Mouse (Mus musculus) hindbrain, embryonic 14.5 days (tissue): ENCODE data around the gene Th. TPM values are rescaled to one million over a fixed set of nuclear protein-coding genes. Genes with fewer than 3 reads are reported as not detected.
A peak's percentile ranks its signal among the peaks of the same experiment; 100 is the strongest.

Source experiments
- ATAC-seq: fragments of 200-750 bp; cut with Nextera tagmentation; 2 replicates; pipeline ENCODE4 v1.8.0; 2017; ENCODE audit warnings: moderate number of reproducible peaks, mild to moderate bottlenecking, moderate TSS enrichment, moderate library complexity; ENCODE audit not compliant: low FRiP score
- DNase-seq: peaks from one replicate; pipeline ENCODE4 v3.0.0-alpha.2; 2015; ENCODE audit warnings: low spot score
- H3K27ac ChIP-seq: fragments of 300-500 bp; sonication (generic); 2 replicates; pipeline ENCODE4 v1.5.1; 2014; ENCODE audit warnings: mild to moderate bottlenecking, moderate library complexity
- H3K27me3 ChIP-seq: fragments of 300-500 bp; sonication (generic); 2 replicates; pipeline ENCODE4 v1.6.1; 2014; ENCODE audit warnings: mild to moderate bottlenecking, low read length, mixed read lengths; ENCODE audit not compliant: control insufficient read depth, insufficient read depth
- H3K36me3 ChIP-seq: fragments of 300-500 bp; sonication (generic); replicated peaks from 2 replicates; pipeline ENCODE4 v1.6.1; 2014; ENCODE audit not compliant: control insufficient read depth, insufficient read depth
- H3K4me1 ChIP-seq: fragments of 300-500 bp; sonication (generic); replicated peaks from 2 replicates; pipeline ENCODE4 v1.6.1; 2014; ENCODE audit warnings: antibody characterized with exemption, low read length, mixed read lengths; ENCODE audit not compliant: control insufficient read depth, insufficient read depth
- H3K4me2 ChIP-seq: fragments of 300-500 bp; sonication (generic); replicated peaks from 2 replicates; pipeline ENCODE4 v1.6.1; 2014; ENCODE audit warnings: mild to moderate bottlenecking, moderate library complexity
- H3K4me3 ChIP-seq: fragments of 300-500 bp; sonication (generic); replicated peaks from 2 replicates; pipeline ENCODE4 v1.5.1; 2014; ENCODE audit warnings: mild to moderate bottlenecking, low read length
- H3K9ac ChIP-seq: fragments of 300-500 bp; sonication (generic); 2 replicates; pipeline ENCODE4 v1.6.1; 2014
- H3K9me3 ChIP-seq: fragments of 300-500 bp; sonication (generic); 2 replicates; pipeline ENCODE4 v1.6.1; 2016; ENCODE audit warnings: low read length; ENCODE audit not compliant: control insufficient read depth
- WGBS: fragments of 180-500 bp; shearing (Covaris S2); extraction: QIAGEN DNeasy Blood & Tissue Kit; methylation state at CpG from one replicate; pipeline ENCODE4 v1.1.7; 2014; 5-methylcytosine and 5-hydroxymethylcytosine counted together
- polyA plus RNA-seq: library from polyadenylated mRNA; unstranded; fragments of >200 nt; fragmentation: Nextera tagmentation; extraction: Ambion mirVana; gene quantifications from 2 replicates; pipeline ENCODE4 v1.2.1, GENCODE M21; 2014

The Th gene
- polyA plus RNA-seq, 1 experiment from 2014 or later = 4.7 TPM

DNA sequence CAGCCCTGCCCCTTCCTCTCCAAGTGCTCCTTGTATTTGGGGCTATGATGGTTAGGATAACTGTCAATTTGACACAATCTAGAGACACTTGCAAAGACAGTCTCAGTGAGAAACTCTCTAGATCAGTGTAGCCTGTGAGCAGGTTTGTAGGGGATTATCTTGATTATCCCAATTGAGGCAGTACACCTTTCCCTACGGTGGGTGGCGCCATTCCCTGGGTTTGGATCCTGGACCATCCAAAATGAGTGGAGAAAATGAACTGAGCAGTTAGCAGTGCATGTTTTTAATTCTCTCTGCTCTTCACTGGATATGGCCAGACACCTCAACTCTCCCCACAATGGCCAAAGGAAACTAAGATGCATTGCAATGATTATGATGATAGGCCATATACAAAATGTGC, 21.3 kb downstream of the Th start:
- H3K4me1 ChIP-seq = peaks cover 9% of the 10 kb centered on the region; the same call in 1 of the 2 replicates
- no peaks in the 10 kb centered on the region for H3K9me3 ChIP-seq
- 43% methylated on average over 2 of the region's 2 CpGs for WGBS
- DNase-seq = no peak
- H3K36me3 ChIP-seq = no peaks in the 10 kb centered on the region
- ATAC-seq = no peak
- H3K27ac ChIP-seq = no peak overlapping the region
- no peak overlapping the region for H3K4me2 ChIP-seq
- H3K9ac ChIP-seq = no peak overlapping the region
- H3K4me3 ChIP-seq = no peak overlapping the region
- no peaks in the 10 kb centered on the region for H3K27me3 ChIP-seq

DNA sequence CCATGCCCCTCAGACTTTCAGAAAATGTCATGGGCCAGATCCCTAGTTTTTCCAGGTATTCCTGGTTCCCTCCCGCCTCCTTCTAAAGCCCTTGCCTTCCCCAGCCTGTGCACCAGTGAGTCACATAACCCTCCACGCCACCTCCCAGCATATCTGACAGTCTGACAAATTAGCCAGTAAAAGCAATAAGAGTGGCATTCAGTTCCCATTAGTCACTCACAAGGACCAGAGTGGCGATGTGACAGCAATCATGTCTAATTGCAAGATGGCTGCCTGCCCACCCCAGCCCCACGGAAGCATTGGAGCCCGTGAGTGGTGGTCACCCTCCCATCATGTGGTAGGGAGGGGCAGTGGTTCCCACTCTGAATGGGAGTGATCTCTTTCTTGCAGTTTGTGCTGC, 25.3 kb downstream of the Th start:
- 50% methylated on average over 5 of the region's 5 CpGs for WGBS
- Histone ChIP-seq H3K4me1 (peaks cover 39% of the 10 kb centered on the region), H3K9ac (no peak overlapping the region), H3K27ac (peak overlapping the region; percentile 39; the same call in 1 of the 2 replicates), H3K9me3 (no peaks in the 10 kb centered on the region), H3K36me3 (no peaks in the 10 kb centered on the region), H3K27me3 (no peaks in the 10 kb centered on the region), H3K4me3 (no peak overlapping the region), H3K4me2 (no peak overlapping the region)
- ATAC-seq = no peak
- DNase-seq = no peak

DNA sequence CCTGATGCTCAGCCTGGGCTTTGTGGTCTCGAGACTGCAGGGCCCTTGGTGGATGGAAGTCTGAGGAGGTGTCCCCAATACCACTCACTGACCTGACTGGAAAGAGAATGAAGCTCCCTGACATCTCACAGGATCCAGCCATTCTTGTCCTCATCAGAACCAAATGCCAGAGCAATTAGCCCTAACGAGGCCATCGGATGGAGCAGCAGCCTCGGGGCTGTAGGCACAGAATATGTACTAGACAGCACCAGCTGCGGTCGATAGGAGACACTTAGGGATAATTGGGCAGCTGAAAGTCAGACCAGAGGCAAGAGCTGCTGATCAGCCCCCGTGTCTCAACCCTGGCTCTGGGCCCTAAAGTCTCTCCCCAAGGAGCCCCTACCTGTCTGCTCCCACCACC, 26.6 kb downstream of the Th start:
- Histone ChIP-seq H3K9ac (no peak overlapping the region), H3K9me3 (no peaks in the 10 kb centered on the region), H3K36me3 (no peaks in the 10 kb centered on the region), H3K4me1 (peaks cover 46% of the 10 kb centered on the region), H3K27me3 (no peaks in the 10 kb centered on the region), H3K27ac (peak overlapping the region; percentile 47; the same call in 1 of the 2 replicates), H3K4me2 (no peak overlapping the region), H3K4me3 (no peak overlapping the region)
- ATAC-seq (no peak), DNase-seq (no peak)
- 45% methylated on average over 7 of the region's 7 CpGs for WGBS

DNA sequence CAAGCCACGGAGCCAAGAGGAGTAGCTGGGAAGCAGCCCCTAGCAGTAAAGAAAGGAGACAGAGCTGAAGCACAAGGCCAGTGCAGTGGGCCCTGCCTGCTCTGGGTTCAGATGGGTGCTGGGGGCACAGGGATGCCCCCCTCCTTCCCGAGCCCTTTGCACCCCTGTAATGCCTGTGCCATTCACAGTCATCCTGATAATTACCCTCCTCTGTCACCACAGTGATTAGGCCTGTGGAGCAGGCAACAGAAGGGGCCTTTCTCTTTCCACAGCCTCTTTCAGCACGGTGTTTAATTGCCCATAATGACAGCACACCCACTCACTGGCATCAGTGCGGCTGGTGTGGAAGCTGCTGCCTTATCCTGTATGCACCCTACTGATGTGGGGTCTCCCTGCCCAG, 28.0 kb downstream of the Th start:
- Histone ChIP-seq H3K36me3 (no peaks in the 10 kb centered on the region), H3K4me2 (no peak overlapping the region), H3K4me3 (no peak overlapping the region), H3K27ac (peak overlapping the region; percentile 58), H3K9me3 (no peaks in the 10 kb centered on the region), H3K9ac (no peak overlapping the region), H3K27me3 (no peaks in the 10 kb centered on the region), H3K4me1 (peaks cover 46% of the 10 kb centered on the region)
- ATAC-seq = peak; percentile 77; the same call in 1 of the 2 replicates
- 22% methylated on average over 4 of the region's 4 CpGs for WGBS
- no peak for DNase-seq

DNA sequence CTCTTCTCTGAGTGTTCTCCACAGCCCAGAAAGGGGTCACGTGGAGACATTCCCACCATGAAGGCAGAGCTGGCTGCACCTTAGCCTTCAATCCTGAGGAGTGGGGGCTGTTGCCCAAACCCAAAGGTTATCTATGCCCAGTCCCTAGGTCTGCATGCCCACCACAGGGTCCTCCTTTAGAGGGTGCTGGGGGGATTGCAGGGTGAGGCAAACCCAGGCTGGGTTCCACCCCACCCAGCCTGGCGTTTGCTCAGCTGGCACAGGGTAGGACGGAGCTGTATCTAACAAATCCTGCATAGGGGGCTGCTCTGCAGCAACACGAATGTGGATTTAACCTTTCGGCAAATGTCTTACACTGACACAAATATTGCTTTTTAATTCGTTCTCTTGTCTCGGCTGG, 29.2 kb downstream of the Th start:
- Histone ChIP-seq H3K4me1 (peaks cover 46% of the 10 kb centered on the region), H3K27ac (no peak overlapping the region), H3K4me3 (no peak overlapping the region), H3K9ac (no peak overlapping the region), H3K36me3 (no peaks in the 10 kb centered on the region), H3K4me2 (no peak overlapping the region), H3K9me3 (no peaks in the 10 kb centered on the region), H3K27me3 (no peaks in the 10 kb centered on the region)
- 64% methylated on average over 7 of the region's 7 CpGs for WGBS
- DNase-seq = no peak
- no peak for ATAC-seq

DNA sequence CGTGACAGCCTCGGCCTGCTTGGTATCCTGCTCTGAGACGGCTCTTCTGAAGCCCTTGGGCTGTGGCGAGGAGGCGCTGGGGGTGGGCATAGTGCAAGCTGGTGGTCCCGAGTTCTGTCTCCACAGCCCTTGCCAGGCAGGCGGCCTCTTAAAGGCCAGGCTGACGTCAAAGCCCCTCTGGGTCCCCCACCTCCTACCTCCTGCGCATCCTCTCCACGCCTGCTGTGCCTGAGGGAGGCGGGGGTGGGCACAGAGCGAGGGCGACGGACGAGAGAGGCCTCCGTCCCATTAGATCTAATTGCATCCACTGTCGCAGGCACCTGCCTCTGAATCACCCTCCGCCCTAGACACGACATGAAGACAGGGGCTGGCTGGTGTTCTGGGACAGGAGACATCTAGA, 31.1 kb downstream of the Th start:
- Histone ChIP-seq H3K27ac (no peak overlapping the region), H3K9me3 (no peaks in the 10 kb centered on the region), H3K9ac (no peak overlapping the region), H3K4me1 (peaks cover 36% of the 10 kb centered on the region), H3K4me2 (no peak overlapping the region), H3K36me3 (no peaks in the 10 kb centered on the region), H3K4me3 (no peak overlapping the region), H3K27me3 (no peaks in the 10 kb centered on the region)
- no peak for DNase-seq
- no peak for ATAC-seq
- WGBS = 45% methylated on average over 19 of the region's 19 CpGs

DNA sequence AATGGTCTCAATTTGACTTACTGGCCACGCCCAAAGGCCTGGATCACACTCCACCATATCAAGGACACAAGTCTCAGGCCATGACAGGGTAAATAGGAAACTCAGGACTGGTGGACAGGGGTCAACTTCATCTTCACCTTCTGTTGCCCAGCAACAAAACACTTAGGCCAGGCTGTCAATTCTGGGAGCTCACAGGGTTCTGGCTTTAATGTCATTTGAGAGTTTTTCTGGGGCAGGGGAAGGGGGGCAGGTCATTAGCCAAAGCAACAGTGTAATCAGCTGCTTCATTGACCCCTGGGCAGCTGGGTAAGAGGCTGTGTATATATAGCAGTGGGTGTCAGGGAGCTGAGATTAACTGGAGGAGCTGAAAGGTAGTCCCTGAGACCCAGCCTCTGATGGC, 33.5 kb downstream of the Th start:
- Histone ChIP-seq H3K27me3 (no peaks in the 10 kb centered on the region), H3K4me3 (no peak overlapping the region), H3K27ac (no peak overlapping the region), H3K9me3 (no peaks in the 10 kb centered on the region), H3K9ac (no peak overlapping the region), H3K4me2 (no peak overlapping the region), H3K4me1 (peaks cover 22% of the 10 kb centered on the region), H3K36me3 (no peaks in the 10 kb centered on the region)
- no peak for DNase-seq
- 53% methylated on average over 1 of the region's 1 CpGs for WGBS
- ATAC-seq = no peak

DNA sequence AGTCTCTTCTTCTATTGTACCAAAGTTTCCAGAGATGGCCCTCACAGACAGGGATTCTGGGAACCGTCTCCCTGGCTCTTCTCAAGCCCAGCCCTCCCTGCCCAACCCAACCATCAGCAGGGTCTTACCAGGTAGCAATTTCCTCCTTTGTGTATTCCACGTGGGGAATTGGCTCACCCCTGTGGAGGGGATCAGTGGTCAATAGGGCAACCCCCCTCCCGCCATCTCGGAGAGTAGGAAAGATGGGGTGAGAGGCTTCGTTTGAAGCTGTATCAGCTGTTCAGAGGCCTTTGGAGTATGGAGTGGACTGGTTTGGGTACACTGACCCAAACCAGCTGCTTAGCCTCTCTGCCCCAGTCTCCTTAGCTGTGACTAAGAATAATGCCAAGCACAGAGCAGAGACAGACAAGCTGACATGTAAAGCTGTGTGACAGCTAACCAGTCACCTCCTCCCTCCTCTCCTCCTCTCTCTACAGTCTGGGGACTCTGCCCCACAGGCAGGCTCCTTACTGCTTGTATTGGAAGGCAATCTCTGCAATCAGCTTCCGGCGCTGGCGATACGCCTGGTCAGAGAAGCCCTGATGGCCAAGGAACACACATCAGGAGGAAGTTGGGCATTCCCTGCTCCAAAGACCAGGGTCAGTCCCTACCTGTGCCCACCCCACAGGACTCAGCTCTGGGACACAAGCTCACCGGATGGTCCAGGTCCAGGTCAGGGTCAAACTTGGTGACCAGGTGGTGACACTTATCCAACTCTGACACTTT, 34.8 kb downstream of the Th start:
- WGBS = 79% methylated on average over 10 of the region's 10 CpGs
- Histone ChIP-seq H3K36me3 (no peaks in the 10 kb centered on the region), H3K27ac (no peak overlapping the region), H3K4me2 (no peak overlapping the region), H3K4me1 (peaks cover 9% of the 10 kb centered on the region), H3K27me3 (no peaks in the 10 kb centered on the region), H3K4me3 (no peak overlapping the region), H3K9me3 (no peaks in the 10 kb centered on the region), H3K9ac (no peak overlapping the region)
- ATAC-seq = no peak
- no peak for DNase-seq

DNA sequence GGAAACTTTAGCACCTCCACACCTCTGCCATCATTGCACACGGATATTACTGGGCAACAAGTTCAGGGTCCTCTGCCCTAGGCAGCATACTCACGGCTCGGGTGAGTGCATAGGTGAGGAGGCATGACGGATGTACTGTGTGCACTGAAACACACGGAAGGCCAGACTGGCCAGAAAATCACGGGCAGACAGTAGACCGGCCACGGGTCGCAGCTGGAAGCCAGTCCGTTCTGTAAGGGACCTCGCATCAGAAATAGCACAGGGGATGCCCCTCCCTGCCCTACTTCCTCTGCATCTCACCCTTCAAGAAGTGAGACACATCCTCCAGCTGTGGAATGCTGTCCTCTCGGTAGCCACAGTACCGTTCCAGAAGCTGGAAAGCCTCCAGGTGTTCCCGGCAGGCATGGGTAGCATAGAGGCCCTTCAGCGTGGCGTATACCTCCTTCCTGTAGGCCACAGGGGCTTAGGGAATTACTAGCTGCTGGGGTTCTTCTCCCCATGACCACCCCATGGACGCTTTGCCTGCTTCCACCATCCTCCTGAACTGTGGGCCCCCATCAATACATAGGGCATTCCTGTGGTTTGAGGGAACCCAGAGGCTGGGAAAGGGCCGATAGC, 35.6 kb downstream of the Th start:
- Histone ChIP-seq H3K27me3 (no peaks in the 10 kb centered on the region), H3K27ac (no peak overlapping the region), H3K4me2 (no peak overlapping the region), H3K4me1 (peaks cover 6% of the 10 kb centered on the region), H3K9ac (no peak overlapping the region), H3K36me3 (no peaks in the 10 kb centered on the region), H3K9me3 (no peaks in the 10 kb centered on the region), H3K4me3 (no peak overlapping the region)
- DNase-seq (no peak), ATAC-seq (no peak)
- 77% methylated on average over 18 of the region's 18 CpGs for WGBS
